Mouse (Mus musculus) midbrain, embryonic 14.5 days (tissue): ENCODE measurements around the gene Tmem211. TPM values are rescaled to one million over a fixed set of nuclear protein-coding genes. Genes with fewer than 3 reads are reported as not detected.

Experiments
- ATAC-seq: fragments of 200-750 bp; cut with Nextera tagmentation; 2 replicates; pipeline ENCODE4 v1.8.0; 2017; ENCODE audit warnings: moderate number of reproducible peaks, moderate library complexity; ENCODE audit not compliant: low FRiP score, low TSS enrichment
- DNase-seq: peaks from one replicate; pipeline ENCODE4 v3.0.0-alpha.2; 2015
- H3K27ac ChIP-seq: fragments of 300-500 bp; sonication (generic); replicated peaks from 2 replicates; pipeline ENCODE4 v1.5.1; 2014; ENCODE audit warnings: mild to moderate bottlenecking, low read depth, low read length, moderate library complexity
- H3K27me3 ChIP-seq: fragments of 300-500 bp; sonication (generic); 2 replicates; pipeline ENCODE4 v1.6.1; 2014; ENCODE audit warnings: low read length, control low read depth, mixed read lengths; ENCODE audit not compliant: control insufficient read depth, insufficient read depth
- H3K36me3 ChIP-seq: fragments of 300-500 bp; sonication (generic); 2 replicates; pipeline ENCODE4 v1.6.1; 2014; ENCODE audit warnings: low read length, control low read depth; ENCODE audit not compliant: control insufficient read depth, insufficient read depth
- H3K4me1 ChIP-seq: fragments of 300-500 bp; sonication (generic); 2 replicates; pipeline ENCODE4 v1.6.1; 2014; ENCODE audit warnings: mild to moderate bottlenecking, antibody characterized with exemption, low read length, control low read depth; ENCODE audit not compliant: control insufficient read depth, insufficient read depth
- H3K4me2 ChIP-seq: fragments of 300-500 bp; sonication (generic); 2 replicates; pipeline ENCODE4 v1.6.1; 2014; ENCODE audit warnings: mild to moderate bottlenecking, low read length, moderate library complexity
- H3K4me3 ChIP-seq: fragments of 300-500 bp; sonication (generic); replicated peaks from 2 replicates; pipeline ENCODE4 v1.5.1; 2014; ENCODE audit warnings: low read depth, low read length
- H3K9ac ChIP-seq: fragments of 300-500 bp; sonication (generic); replicated peaks from 2 replicates; pipeline ENCODE4 v1.6.1; 2014; ENCODE audit warnings: mild to moderate bottlenecking, low read length, moderate library complexity
- H3K9me3 ChIP-seq: fragments of 300-500 bp; sonication (generic); 2 replicates; pipeline ENCODE4 v1.6.1; 2016; ENCODE audit warnings: low read length, control low read depth, mixed read lengths; ENCODE audit not compliant: control insufficient read depth
- WGBS: fragments of 180-500 bp; shearing (Covaris S2); extraction: QIAGEN DNeasy Blood & Tissue Kit; methylation state at CpG from one replicate; pipeline ENCODE4 v1.1.7; 2014; 5-methylcytosine and 5-hydroxymethylcytosine counted together
- polyA plus RNA-seq: library from polyadenylated mRNA; unstranded; fragments of >200 nt; fragmentation: Nextera tagmentation; extraction: Ambion mirVana; gene quantifications from 2 replicates; pipeline ENCODE4 v1.2.1, GENCODE M21; 2014

Gene Tmem211
- polyA plus RNA-seq, 1 experiment from 2014 or later = not detected

- no peak overlapping the region for H3K4me3 ChIP-seq
- 68% methylated on average over 5 of the region's 5 CpGs for WGBS
- H3K4me1 ChIP-seq = peaks cover 5% of the 10 kb centered on the region; the same call in 1 of the 2 replicates
- H3K9me3 ChIP-seq = no peaks in the 10 kb centered on the region
- peaks cover 21% of the 10 kb centered on the region for H3K36me3 ChIP-seq
- H3K9ac ChIP-seq = no peak overlapping the region
- DNase-seq (no peak), ATAC-seq (no peak)
- H3K27me3 ChIP-seq = peaks cover 20% of the 10 kb centered on the region; the same call in 1 of the 2 replicates
- no peak overlapping the region for H3K27ac ChIP-seq
- H3K4me2 ChIP-seq = no peak overlapping the region
Measured at GRCm38 (mm10) chr5:113287762-113288161, 61.1 kb downstream of the Tmem211 start.

- H3K4me3 ChIP-seq = no peak overlapping the region
- WGBS = 47% methylated on average over 13 of the region's 13 CpGs
- no peak for ATAC-seq
Measured at GRCm38 (mm10) chr5:113288490-113288889, 61.8 kb downstream of the Tmem211 start.

More at GRCm38 (mm10) chr5:113288490-113288889, 61.8 kb downstream of the Tmem211 start:
- no peak overlapping the region for H3K9ac ChIP-seq
- H3K9me3 ChIP-seq = no peaks in the 10 kb centered on the region
- no peak overlapping the region for H3K4me2 ChIP-seq
- peaks cover 20% of the 10 kb centered on the region; the same call in 1 of the 2 replicates for H3K27me3 ChIP-seq
- peaks cover 19% of the 10 kb centered on the region for H3K36me3 ChIP-seq
- H3K4me1 ChIP-seq = peaks cover 5% of the 10 kb centered on the region; the same call in 1 of the 2 replicates
- H3K27ac ChIP-seq = no peak overlapping the region
- no peak for DNase-seq

Other genes starting within 250 kb of the Tmem211 start
- 16.3 and 18.7 TPM in 2 replicates for gene Grk3, start 211.1 kb upstream of the Tmem211 start, polyA plus RNA-seq
- gene Crybb2, start 156.8 kb upstream of the Tmem211 start, polyA plus RNA-seq = not detected in 2 replicates
- 0.70 and 0.77 TPM in 2 replicates for gene Crybb3, start 145.3 kb upstream of the Tmem211 start, polyA plus RNA-seq
- gene 2900026A02Rik, start 5.7 kb upstream of the Tmem211 start, polyA plus RNA-seq = 1.6 and 2.1 TPM in 2 replicates
- gene Sgsm1, start 83.9 kb downstream of the Tmem211 start, polyA plus RNA-seq = 15.2 and 15.6 TPM in 2 replicates
- gene Aym1, start 130.4 kb downstream of the Tmem211 start, polyA plus RNA-seq = not detected in 2 replicates